Mouse (Mus musculus): Measurements from ENCODE around the gene Olfr667.

DNA sequence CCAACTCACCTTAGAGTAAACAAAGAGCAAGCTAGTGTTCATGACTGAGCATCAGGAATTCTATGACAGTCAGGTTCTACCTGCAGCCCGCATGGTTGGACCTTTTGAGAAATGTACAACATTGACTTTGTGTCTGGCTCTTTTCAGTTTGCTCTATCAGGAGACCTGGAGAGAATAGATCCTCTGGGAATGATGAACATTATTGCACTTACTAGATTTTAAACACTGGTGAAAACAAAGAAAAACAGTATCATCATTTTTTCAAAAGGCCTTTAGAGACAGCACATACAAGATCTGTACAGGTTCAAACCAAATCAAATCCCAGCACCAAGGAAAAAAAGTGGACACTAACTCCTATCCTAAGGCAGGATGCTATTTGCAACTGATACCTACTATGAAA lies at the start of gene Olfr667:
- TF ChIP-seq POLR2A (IDR thresholded peaks at IDR 0.05; ENCODE audit: extremely low read depth, insufficient read depth, low read length) (no peak), CTCF (IDR thresholded peaks at IDR 0.05; ENCODE audit: low read depth, low read length) (no peak)
